Mouse (Mus musculus) B cell, adult 62 days (primary cell): ENCODE results near the gene Nmi. TPM values are rescaled to one million over a fixed set of nuclear protein-coding genes. Genes with fewer than 3 reads are reported as not detected.

Source experiments
- total RNA-seq: library from RNA; stranded (reverse); gene quantifications from 4 replicates; pipeline ENCODE4 v1.2.4, GENCODE M21; 2023

The Nmi gene
- 25.1 to 34.2 TPM (median 29.2 TPM) in 4 replicates for total RNA-seq

GRCm38 (mm10) chr2:51973410-51973968, at the start of gene Nmi:
TSS of gene Nmi (minus strand) at chr2:51973494.

GRCm38 (mm10) chr2:51934574-51935334, 38.5 kb downstream of the Nmi start, which contains the start of gene Rbm43:
TSS of gene Rbm43 (minus strand) at chr2:51935163.

Other genes with a start within 250 kb of the Nmi start
- 23.7 to 29.7 TPM (median 28.1 TPM) in 4 replicates for gene Rbm43, start 38.3 kb downstream of the Nmi start, total RNA-seq
- gene Tnfaip6, start 64.5 kb upstream of the Nmi start, total RNA-seq = not detected in 4 replicates
- gene Rif1, start 99.3 kb upstream of the Nmi start, total RNA-seq = 46.1 to 55.2 TPM (median 48.5 TPM) in 4 replicates